Mouse (Mus musculus): ENCODE measurements around the gene Dpf3.

Dpf3 gene

DNA sequence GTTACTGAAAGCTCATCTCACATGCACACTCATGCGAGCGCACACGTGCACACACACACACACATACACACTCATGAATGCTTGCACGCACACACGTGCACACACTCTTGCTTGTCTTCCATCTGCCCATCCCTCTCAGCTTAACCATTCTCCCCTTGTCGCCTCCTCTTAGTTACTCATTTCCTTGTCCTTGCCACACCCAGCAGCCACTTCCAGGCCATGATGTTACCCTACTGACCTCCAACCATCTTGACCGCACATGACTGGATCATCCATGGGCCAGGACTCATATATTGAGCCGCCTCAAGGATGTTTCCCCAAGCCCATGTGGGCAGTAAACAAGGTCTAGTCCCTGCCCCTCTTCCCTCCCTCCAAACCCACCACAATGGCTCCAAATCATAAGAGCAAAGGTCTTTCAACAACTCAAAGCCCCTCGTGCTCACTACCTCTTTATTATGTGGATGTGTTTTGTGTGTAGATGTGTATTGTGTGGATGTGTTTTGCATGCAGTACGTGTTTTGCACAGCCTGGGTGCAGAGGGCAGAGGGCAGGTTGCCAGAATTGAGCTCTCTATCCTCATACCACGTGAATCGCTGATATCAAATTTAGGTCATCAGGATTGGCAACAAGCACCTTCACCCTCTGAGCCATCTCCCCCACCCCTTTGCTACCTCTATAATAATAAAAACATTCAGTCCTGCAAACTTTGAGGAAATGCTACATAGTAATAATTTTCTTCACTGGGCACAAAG, 82.0 kb downstream of the Dpf3 start:
- DNase-seq = no peak

- DNase-seq = no peak
These were observed 85.2 kb downstream of the Dpf3 start for GRCm38 (mm10) chr12:83402270-83402669.

DNA sequence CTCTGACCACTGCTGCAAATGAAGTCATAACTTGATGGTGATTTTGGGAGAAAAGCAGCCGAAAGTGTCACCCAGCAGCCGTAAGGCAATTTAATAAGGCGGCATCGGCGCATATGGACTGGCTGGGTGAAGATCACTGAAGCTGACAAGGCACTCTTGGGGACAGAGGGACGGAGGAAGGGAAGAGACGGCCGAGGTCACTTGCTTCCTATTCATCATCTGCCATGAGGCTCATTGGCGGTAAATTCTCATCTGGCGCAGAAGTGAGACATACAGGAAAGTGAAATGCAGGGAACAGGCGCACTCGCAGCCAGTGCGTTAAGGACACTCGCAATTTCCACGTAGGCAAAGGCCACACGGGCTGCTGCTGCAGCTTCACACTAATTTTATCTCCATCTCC, 95.5 kb downstream of the Dpf3 start:
- no peak for DNase-seq

- no peak for DNase-seq
These were observed 100.0 kb downstream of the Dpf3 start for GRCm38 (mm10) chr12:83387554-83387953.

DNA sequence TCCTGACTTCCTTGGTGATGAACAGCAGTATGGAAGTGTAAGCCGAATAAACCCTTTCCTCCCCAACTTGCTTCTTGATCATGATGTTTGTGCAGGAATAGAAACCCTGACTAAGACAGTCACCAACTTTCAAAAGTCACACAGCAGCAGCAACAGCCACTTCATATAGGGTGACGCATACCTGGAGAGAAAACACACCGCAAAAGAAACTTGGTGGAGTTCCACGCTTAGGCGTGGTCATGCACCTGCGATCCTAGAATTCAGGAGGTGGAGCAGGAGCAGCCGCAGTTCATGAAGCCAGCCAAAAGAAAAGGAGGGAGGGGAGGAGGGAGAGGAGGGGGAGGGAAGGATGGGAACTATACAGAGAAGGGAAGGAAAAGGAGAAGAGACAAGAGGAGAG, 106.4 kb downstream of the Dpf3 start:
- DNase-seq = no peak

- no peak for DNase-seq
These were observed 107.5 kb downstream of the Dpf3 start for GRCm38 (mm10) chr12:83380016-83380415.

DNA sequence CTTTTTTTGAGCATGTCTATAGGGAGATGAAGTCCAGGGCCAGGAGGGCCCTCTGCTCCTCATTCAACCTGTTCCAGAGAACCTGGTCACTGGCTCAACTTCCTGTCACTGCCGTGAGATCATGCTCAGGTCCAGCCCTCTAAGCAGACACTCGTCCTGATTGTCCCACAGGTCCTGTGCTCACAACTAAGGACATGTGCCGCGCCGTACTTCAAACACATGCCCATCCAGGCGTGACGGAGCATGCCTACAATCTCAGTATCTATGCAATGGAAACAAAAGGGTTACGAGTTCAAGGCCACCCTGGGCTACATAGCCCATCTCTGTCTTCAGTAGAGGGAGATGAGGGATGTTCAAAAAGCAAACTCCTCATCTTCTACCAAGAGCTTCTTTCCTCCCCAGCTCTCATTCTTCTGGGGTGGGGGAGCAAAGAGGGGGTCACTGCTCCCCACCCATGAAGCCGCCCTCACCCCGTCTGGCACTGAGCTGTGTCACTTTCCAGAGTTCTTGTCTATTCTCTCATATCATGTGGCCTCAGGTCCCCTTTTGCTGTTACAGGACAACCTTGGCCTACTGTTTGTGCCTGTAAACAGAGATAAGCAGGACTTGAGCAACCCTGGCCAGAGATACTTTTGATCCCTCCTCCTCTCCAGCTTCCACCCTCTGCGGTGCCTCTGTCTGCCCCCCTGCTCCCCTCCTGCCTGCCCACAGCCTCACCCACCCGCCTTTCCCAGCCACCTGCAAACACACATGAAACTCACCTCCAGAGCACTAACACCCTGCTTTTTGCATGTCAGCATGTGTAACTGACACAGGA, 112.3 kb downstream of the Dpf3 start:
- peak; percentile 81 for DNase-seq

- no peak for DNase-seq
These were observed 114.4 kb downstream of the Dpf3 start for GRCm38 (mm10) chr12:83373081-83373480.

GRCm38 (mm10) chr12:83372290-83372689, 115.2 kb downstream of the Dpf3 start:
- no peak for DNase-seq

- no peak for DNase-seq
These were observed 117.3 kb downstream of the Dpf3 start for GRCm38 (mm10) chr12:83370221-83370620.

- no peak for DNase-seq
These were observed 118.1 kb downstream of the Dpf3 start for GRCm38 (mm10) chr12:83369416-83369815.

- DNase-seq = no peak
These were observed 120.0 kb downstream of the Dpf3 start for GRCm38 (mm10) chr12:83367486-83367885.

GRCm38 (mm10) chr12:83364771-83365170, 122.7 kb downstream of the Dpf3 start:
- DNase-seq = no peak

- no peak for DNase-seq
These were observed 125.7 kb downstream of the Dpf3 start for GRCm38 (mm10) chr12:83361801-83362200.

GRCm38 (mm10) chr12:83352640-83353039, 134.9 kb downstream of the Dpf3 start:
- no peak for DNase-seq

- DNase-seq = no peak
These were observed 137.8 kb downstream of the Dpf3 start for GRCm38 (mm10) chr12:83349736-83350135.

DNA sequence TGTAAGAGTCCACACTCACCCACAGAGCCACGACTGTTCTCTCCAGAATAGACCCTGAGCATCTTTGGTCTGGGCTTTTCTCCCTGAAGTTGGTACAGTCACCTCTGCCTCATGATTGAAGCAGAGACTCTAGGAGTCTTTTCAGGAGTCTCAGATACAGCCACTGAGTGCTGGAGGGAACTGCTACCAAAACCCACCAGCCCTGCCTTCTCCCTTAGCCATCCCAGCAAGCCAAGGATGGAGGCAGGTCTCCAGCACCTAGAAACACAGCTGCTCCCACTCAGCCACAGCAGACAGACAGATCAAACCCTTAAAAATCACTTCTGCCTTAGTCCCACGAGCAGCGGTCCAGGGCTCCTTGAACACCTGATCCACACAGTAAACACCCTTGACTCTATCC, 139.3 kb downstream of the Dpf3 start:
- no peak for DNase-seq

DNA sequence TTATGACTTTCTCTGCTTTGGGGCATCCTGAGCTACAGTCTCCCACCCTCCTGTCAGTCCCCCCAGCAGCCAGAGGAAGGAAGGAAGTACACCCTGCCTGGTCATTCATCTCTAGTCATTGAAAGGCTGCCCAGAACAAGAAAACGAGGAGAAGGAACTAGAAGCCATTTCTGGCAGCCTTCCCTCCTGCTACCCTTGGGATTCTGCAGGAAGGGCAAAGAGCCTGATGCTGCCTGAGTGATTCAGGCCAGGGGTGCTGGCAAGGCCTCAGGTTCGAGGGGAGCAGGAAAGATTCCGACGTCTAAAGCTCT, 144.7 kb downstream of the Dpf3 start:
- no peak for DNase-seq

DNA sequence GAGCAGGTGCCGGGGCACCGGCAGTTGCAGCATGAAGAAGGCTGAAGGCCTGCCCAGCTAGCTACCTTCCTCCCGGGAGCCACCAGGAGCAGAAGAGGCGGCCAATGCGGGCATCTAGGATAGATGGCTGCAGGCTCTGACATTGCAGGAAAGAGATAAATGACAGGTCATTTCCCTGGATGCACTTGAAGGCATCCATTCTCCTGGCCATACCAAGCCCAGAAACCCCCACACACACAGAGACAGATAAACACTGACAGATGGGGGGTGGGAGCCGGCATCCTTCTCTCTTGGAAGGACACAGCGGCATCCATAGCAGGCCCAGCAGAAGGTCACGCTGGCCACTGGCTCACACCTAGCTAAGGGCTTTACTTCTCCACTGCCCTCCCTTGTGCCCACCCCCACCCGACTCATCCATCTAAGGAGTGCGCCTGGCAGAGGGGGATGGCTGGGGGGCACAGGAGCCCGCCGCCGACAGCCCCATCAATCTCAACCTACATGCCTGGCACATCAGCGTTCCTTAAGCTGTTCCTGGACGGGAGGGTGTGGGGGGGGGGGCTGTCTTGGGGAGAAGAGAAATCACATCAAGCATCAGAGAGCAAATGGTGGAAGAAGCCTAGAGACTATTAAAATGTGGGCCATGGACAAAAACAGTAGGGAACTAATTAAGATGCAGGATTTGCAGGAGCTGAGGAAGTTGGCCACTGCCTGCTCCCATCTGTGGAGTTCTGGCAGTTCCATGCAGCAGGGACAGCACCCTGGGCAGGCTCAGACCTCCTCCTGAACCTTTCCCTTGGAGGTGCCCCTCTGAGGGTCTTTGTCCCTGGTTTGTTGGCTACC, 145.3 kb downstream of the Dpf3 start:
- no peak for DNase-seq

GRCm38 (mm10) chr12:83340960-83341359, 146.6 kb downstream of the Dpf3 start:
- no peak for DNase-seq

DNA sequence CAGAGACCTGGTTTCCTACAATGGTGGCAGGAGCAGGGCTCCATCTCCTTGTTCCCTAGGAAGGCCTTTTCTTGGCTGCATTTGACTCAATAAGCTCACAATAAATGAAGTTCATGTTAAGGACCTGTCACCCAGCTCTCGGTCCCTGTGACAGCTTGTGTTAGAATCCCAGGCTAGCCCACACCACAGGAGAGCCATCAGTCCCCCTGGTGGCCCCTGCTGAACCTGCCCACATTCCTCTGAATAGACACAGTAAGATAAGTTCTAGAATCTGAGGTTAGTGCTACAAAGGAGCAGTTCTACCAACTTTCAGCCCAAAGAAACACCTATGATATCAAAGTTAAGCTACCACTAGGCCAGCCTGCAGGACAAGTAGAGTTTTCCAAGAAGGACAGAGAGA, 149.2 kb downstream of the Dpf3 start:
- DNase-seq = no peak

DNA sequence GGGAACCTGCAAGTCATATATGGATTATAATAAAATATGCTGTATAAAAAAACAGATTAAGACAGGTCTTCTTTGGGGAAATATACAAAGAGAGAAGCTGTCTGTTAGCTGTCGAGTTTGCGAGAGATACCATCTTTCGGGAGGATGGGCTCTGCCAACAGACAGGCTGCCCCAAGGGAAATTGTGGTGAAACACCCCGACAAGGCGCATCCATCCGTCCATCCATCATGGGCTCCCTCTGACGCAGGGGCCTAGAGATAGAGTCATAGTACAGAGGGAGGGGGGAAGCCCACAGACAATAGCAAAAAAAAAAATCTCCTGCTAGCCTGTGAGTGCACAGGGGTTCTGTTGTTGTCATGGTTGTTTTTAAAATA, 149.8 kb downstream of the Dpf3 start:
- DNase-seq = no peak

GRCm38 (mm10) chr12:83337077-83337775, 150.3 kb downstream of the Dpf3 start:
- DNase-seq = no peak
